Mouse (Mus musculus) cerebral cortex, adult 2 months (tissue): ENCODE measurements around the gene Hoxa6.

Experiments used
- WGBS: fragments of 180-500 bp; shearing (Covaris S2); methylation state at CpG from one replicate; pipeline ENCODE4 v1.1.7; 2018; 5-methylcytosine and 5-hydroxymethylcytosine counted together

Gene Hoxa6

GRCm38 (mm10) chr6:52215771-52216535 is 7.4 kb upstream of the Hoxa6 start:
- WGBS = 4% methylated on average over 30 of the region's 30 CpGs

DNA sequence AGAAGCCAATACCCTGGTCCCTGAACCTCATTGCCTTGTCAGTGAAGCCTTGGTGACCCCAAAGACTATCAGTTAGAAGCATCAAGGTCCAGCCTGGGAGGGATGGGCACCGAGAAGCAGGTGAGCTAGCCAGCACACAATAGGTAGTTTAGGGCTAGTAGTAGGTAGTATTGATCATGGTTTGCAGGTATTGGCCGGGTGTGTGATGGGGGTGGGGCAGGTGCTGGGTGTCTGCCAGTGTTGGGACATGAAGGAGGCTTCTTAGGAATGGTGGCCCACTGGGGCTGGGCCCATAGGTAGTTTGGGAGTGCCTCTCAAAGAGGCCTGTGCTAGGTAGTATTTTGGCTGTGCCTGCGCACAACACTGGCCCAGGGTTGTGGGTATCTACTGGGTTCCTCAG is 6.5 kb upstream of the Hoxa6 start:
- 22% methylated on average over 3 of the region's 3 CpGs for WGBS

DNA sequence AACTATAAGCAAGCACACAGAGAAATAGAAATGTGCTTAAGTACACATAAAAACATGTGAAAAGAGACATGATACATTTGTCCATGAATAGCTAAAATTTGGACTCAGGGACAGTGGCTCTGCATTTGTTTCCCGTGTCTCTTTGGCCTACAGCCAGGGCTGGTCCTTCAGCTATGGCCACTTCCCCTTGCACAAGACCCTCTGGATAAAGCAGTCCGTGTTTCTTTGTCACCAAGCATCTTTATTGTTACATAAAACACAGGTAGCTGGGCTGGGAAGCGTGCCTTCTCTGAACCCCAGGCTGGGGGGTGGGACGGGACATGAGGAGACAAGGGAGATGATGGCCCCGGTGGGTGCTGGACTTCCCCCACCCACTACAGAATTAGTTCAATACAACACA is 5.7 kb upstream of the Hoxa6 start:
- WGBS = 12% methylated on average over 5 of the region's 5 CpGs

- WGBS = 4% methylated on average over 38 of the region's 38 CpGs
Measured at GRCm38 (mm10) chr6:52213119-52213986, 4.8 kb upstream of the Hoxa6 start, which contains the start of the genes Hoxa3 and Gm28308. Gene Hoxa3, minus strand, starts transcription at chr6:52213336. Gene Gm28308, minus strand, starts transcription at chr6:52213339.

DNA sequence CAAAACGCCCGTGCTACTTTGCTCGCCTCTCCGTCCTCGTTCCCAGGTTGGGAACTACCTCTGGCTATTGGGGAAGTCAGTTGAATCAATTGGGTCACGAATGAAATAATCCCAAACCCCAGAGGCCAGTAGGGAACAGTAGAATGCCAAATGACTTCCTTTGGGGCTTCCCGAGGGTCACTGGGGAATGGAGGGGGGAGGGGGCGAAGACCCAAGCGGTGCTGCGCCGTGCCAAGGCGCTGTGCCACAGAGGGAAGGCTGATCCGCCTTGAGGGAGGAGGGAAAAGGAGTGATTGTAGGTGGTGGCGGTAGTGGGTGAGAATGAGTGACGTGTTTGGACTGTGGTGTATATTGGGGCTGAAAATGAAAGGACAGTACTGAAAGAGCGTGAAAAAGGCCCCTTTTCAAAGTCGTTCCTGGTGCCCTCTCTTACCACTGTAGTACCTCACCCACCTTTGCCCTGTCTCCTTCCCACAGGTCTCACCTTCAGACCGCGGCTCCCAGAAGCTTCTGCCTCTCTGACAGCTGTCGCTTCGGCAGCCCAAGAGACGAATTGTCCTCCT is 4.1 kb upstream of the Hoxa6 start:
- 3% methylated on average over 22 of the region's 22 CpGs for WGBS

- 6% methylated on average over 13 of the region's 13 CpGs for WGBS
Measured at GRCm38 (mm10) chr6:52211961-52212360, 3.4 kb upstream of the Hoxa6 start.

- WGBS = 2% methylated on average over 37 of the region's 37 CpGs
Measured at GRCm38 (mm10) chr6:52211170-52211935, 2.8 kb upstream of the Hoxa6 start.

- 12% methylated on average over 12 of the region's 12 CpGs for WGBS
Measured at GRCm38 (mm10) chr6:52209685-52210046, 1.1 kb upstream of the Hoxa6 start.

GRCm38 (mm10) chr6:52208868-52209684 is 554 bp upstream of the Hoxa6 start:
- 8% methylated on average over 18 of the region's 18 CpGs for WGBS

- WGBS = 6% methylated on average over 4 of the region's 4 CpGs
Measured at GRCm38 (mm10) chr6:52206882-52207683, 1.4 kb downstream of the Hoxa6 start.

DNA sequence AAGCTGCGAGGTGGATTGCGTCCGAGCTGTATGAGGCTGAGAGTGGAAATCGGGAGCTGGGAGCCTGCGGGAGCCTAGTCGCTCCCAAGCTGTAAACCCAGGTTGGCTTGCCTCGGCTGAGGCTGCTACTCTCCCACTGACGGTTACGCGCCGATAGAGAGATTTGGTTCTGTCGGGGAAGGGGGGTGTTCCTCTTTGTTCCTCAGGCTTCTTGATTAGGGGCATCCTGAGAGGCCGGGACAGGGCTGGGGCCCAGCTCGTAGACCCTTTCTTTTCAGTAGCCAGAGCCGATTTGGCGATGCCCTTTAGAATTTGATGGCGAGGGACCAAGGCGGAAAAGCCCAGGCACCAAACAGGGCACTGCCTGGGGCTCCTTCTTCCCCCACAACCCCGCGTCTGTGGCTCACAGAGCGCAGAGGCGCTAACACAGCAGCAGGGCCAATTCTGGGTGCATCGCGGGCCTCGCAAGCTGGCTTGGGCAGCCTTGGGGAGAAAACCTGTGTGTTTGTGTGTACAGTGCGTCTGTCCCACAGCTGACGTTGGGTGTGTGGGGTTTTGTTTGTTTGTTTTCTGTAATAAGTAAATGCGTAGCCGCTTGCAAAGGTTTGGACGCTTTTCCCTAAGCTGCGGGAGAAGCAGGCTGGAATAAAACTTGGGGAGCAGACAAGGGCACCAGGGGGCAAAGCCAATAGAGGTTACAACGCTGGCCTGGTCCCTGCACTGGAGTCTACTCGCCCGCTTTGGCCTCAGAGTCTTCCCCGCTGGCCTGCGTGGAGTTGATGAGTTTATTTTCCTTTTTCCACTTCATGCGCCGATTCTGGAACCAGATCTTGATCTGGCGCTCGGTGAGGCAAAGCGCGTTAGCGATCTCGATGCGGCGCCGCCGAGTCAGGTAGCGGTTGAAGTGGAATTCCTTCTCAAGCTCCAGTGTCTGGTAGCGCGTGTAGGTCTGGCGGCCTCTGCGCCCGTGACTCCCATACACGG is 2.6 kb downstream of the Hoxa6 start:
- WGBS = 5% methylated on average over 55 of the region's 55 CpGs

GRCm38 (mm10) chr6:52205221-52205620 is 3.3 kb downstream of the Hoxa6 start:
- 6% methylated on average over 14 of the region's 14 CpGs for WGBS

DNA sequence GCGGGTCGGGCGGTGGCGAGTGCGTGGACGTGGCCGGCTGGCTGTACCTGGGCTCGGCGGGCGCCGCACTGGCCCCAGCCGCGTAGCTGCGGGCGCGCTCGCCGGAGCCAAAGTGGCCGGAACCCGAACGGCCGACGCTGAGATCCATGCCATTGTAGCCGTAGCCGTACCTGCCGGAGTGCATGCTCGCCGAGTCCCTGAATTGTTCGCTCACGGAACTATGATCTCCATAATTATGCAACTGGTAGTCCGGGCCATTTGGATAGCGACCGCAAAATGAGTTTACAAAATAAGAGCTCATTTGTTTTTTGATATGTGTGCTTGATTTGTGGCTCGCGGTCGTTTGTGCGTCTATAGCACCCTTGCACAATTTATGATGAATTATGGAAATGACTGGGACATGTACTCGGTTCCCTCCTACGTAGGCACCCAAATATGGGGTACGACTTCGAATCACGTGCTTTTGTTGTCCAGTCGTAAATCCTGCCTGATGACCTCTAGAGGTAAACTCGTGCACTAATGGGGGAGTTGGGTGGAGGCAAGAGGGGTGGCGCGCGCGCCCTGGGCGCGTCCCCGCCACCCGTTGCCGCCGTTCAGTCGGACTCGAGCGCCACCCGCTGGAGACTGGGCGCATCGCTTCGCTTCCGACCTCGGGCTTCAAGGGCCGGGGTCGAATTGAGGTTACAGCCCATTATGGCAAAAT is 4.3 kb downstream of the Hoxa6 start, which contains the start of gene Hoxa5:
Gene Hoxa5 (minus strand): TSS at position 538 of the 703 bp plus-strand sequence.
- WGBS = 2% methylated on average over 65 of the region's 65 CpGs

DNA sequence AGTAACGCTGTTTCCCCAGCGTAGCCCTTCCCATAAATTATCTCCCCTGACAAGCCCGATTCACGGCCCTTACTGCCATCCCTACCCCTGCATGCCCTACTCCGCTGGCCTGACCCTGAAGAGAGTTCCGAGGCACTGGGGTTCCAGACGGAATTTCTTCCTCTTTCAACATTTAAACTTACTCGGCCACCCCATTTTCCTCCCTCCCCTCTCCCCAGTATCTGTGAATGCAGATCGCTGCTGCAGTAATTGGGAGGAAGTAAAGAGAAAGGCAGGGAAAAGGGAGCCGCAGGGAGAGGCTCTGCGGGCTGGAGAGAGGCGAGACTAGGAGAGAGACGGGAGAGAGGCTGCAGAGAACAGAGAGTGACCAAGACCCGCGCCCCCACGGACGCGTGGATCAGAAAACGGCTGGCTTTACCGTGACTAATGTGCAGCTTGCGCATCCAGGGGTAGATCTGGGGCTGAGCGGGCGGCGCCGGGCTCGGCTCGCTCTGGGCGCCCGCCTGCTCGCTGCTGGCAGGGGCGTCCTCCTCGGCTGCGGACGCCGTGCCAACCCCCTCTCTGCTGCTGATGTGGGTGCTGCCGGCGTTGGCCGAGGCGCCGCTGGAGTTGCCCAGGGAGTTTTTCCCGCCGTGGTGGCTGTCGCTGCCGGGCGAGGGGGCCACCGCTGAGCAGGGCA is 5.0 kb downstream of the Hoxa6 start:
- 2% methylated on average over 45 of the region's 46 CpGs for WGBS

GRCm38 (mm10) chr6:52203121-52203370 is 5.5 kb downstream of the Hoxa6 start:
- WGBS = 3% methylated on average over 10 of the region's 10 CpGs

DNA sequence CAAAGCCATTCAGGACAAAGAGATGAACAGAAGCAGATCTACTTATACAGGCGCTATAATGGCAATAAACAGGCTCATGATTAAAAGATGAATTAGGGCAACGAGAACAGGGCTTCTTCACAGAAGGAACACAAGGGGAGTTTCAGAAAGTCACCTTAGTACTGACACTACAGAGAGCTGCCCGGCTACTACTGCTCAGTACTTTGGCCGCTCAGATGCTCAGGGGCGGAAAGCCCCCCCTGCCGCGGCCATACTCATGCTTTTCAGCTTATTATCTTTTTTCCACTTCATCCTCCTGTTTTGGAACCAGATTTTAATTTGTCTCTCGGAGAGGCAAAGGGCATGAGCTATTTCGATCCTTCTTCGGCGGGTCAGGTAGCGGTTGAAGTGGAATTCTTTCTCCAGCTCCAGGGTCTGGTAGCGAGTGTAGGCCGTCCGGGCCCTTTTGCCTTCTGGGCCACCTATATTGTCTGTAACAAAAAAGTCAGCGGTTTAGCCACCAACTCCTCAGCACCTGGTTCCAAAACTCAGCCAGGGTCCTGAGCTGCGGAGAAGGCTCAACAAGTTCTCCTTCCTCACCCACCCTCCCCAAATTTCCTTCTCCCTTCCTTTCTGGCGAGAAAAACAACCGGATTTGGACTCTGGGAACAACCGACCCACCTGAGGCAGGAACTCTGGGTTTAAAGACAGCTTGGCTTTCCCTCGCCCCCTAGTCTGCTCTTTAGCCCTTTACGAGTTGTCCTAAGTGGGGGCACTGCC is 6.0 kb downstream of the Hoxa6 start:
- WGBS = 10% methylated on average over 22 of the region's 22 CpGs

DNA sequence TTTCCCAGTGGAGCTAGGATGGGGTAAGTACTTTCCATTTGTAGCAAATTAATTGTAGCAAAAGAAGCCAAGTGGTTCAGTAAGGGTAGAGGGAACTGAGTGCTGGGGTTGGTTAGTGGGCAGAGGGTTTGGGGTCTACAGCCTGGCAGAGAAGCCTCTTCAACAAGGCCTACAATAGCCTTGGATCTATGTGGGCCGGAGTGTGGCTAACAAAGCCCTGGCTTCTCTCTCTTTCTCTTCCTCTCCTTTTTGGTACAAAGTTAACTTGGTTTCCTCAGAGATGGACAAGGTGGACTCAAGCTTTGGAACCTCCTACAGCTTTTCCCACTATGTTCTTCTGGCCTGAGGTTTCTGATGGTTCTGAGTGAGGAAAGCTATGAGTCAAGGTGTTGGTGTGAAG is 7.3 kb downstream of the Hoxa6 start:
- 22% methylated on average over 1 of the region's 1 CpGs for WGBS
